Mouse (Mus musculus): Measurements from ENCODE around the gene Frs3.

DNA sequence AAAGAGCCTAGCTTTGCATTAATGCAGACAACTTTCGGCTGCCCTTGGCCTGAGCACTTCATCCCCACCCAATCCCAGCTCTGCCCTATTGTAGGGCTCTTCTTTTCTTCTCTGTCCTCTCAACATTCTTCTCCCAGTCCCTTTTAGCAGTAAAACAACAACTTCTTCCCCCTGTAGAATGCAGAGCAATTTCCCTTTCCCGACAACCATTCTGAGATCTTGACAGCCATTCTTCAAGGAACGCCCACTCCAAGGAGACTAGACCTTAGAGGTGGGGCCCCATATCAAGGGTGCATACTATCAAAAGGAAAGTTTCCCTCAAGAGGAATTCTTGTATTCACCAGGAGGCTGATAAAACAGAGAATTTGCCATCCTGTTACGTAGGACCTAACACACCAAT lies 39.9 kb upstream of the Frs3 start:
- TF ChIP-seq CTCF (IDR thresholded peaks at IDR 0.05) (no peak), POLR2A (IDR thresholded peaks at IDR 0.05; ENCODE audit: insufficient read depth, low read depth, low read length) (no peak), EP300 (IDR thresholded peaks at IDR 0.05; ENCODE audit: insufficient read depth, low read depth, low read length) (no peak)

Measured in heart, adult 2 months (tissue).